Mouse (Mus musculus) embryonic facial prominence, embryonic 13.5 days (tissue): Measurements from ENCODE around the gene Gatad1. TPM values are rescaled to one million over a fixed set of nuclear protein-coding genes. Genes with fewer than 3 reads are reported as not detected.

ENCODE experiments used
- ATAC-seq: fragments of 200-750 bp; cut with Nextera tagmentation; 2 replicates; pipeline ENCODE4 v1.8.0; 2017; ENCODE audit warnings: low read depth; ENCODE audit not compliant: insufficient number of reproducible peaks, insufficient read depth, low FRiP score, low TSS enrichment
- H3K27ac ChIP-seq: fragments of 300-500 bp; sonication (generic); 2 replicates; pipeline ENCODE4 v1.5.1; 2015; ENCODE audit warnings: moderate library complexity, mild to moderate bottlenecking, inconsistent platforms
- H3K27me3 ChIP-seq: fragments of 300-500 bp; sonication (generic); 2 replicates; pipeline ENCODE4 v1.6.1; 2015; ENCODE audit warnings: mild to moderate bottlenecking, inconsistent platforms
- H3K36me3 ChIP-seq: fragments of 300-500 bp; sonication (generic); 2 replicates; pipeline ENCODE4 v1.6.1; 2015; ENCODE audit warnings: mild to moderate bottlenecking, inconsistent platforms
- H3K4me1 ChIP-seq: fragments of 300-500 bp; sonication (generic); 2 replicates; pipeline ENCODE4 v1.6.1; 2015; ENCODE audit warnings: inconsistent platforms
- H3K4me2 ChIP-seq: fragments of 300-500 bp; sonication (generic); 2 replicates; pipeline ENCODE4 v1.6.1; 2015; ENCODE audit warnings: moderate library complexity, mild to moderate bottlenecking, inconsistent platforms
- H3K4me3 ChIP-seq: fragments of 300-500 bp; sonication (generic); 2 replicates; pipeline ENCODE4 v1.5.1; 2015; ENCODE audit warnings: mild to moderate bottlenecking, inconsistent platforms
- H3K9ac ChIP-seq: fragments of 300-500 bp; sonication (generic); 2 replicates; pipeline ENCODE4 v1.6.1; 2015; ENCODE audit warnings: mild to moderate bottlenecking, inconsistent platforms
- H3K9me3 ChIP-seq: fragments of 300-500 bp; sonication (generic); 2 replicates; pipeline ENCODE4 v1.6.1; 2016; ENCODE audit warnings: inconsistent platforms
- WGBS: fragments of 180-500 bp; shearing (Covaris S2); methylation state at CpG from one replicate; pipeline ENCODE4 v1.1.7; 2015; ENCODE audit warnings: mixed read lengths; 5-methylcytosine and 5-hydroxymethylcytosine counted together
- microRNA-seq: library from miRNA; unstranded; fragments of <30 nt; microRNA quantifications from one replicate; pipeline ENCODE4, GENCODE M21; 2016
- polyA plus RNA-seq: library from polyadenylated mRNA; unstranded; fragments of >200 nt; fragmentation: Nextera tagmentation; extraction: Ambion mirVana; gene quantifications from 2 replicates; pipeline ENCODE4 v1.2.1, GENCODE M21; 2015

Gene Gatad1
- polyA plus RNA-seq, 1 experiment from 2014 or later: 59.4 TPM

DNA sequence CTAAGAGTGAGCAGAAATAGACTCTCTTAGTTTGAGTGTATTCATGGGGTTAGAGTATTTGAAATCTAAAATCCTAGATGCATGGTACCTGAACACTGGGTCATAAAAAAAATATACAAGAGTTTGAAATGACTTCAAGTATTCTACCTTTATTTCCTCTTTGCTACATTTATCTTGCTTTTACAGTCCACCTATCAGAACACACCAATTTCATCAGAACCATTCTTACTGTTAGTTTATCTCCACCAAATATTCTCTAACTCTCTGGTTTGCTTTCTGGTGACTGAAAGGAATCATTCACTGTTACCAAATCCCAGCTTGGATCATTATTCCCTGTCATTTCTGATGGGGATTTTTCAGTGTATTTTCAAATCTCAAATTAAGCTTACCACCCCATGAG is 59.8 kb downstream of the Gatad1 start:
- no peaks in the 10 kb centered on the region for H3K9me3 ChIP-seq
- no peak for ATAC-seq
- H3K4me1 ChIP-seq: peaks cover 15% of the 10 kb centered on the region
- H3K36me3 ChIP-seq: peaks cover 8% of the 10 kb centered on the region
- H3K27me3 ChIP-seq: no peaks in the 10 kb centered on the region
- peak overlapping the region; percentile 85 for H3K4me2 ChIP-seq
- H3K4me3 ChIP-seq: peak overlapping the region; percentile 60
- peak overlapping the region; percentile 70 for H3K9ac ChIP-seq
- no peak overlapping the region for H3K27ac ChIP-seq

DNA sequence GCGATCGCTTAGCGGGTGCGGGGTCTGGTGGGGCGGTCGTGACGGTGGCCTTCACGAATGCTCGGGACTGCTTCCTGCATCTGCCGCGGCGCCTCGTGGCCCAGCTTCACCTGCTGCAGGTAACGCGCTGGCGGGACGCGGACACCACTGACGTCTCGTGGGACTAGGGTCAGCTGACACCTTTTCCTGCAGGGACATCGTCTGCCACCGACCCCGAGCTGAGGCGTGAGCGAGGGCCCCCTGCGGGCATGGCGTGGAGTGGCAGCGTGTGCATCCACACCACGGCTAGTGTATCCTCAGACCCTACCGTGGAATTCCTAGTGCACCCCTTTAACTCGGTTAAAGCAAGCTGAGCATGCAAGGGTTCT is 60.6 kb downstream of the Gatad1 start, which contains the start of gene Rbm48:
Gene Rbm48 (minus strand): TSS at position 187 of the 368 bp plus-strand sequence.
- Histone ChIP-seq H3K4me1 (peaks cover 15% of the 10 kb centered on the region), H3K9ac (peak within 1 kb of the TSS; percentile 70), H3K9me3 (no peaks in the 10 kb centered on the region), H3K27ac (0 out of 2 replicates have a peak within 1 kb of the TSS, but pooled peaks have one; percentile 35), H3K27me3 (no peaks in the 10 kb centered on the region), H3K36me3 (peaks cover 13% of the 10 kb centered on the region), H3K4me2 (peak within 1 kb of the TSS; percentile 85), H3K4me3 (peak within 1 kb of the TSS; percentile 60)
- WGBS: under 1% methylated on average over 31 of the region's 31 CpGs
- ATAC-seq: peak; percentile 82

DNA sequence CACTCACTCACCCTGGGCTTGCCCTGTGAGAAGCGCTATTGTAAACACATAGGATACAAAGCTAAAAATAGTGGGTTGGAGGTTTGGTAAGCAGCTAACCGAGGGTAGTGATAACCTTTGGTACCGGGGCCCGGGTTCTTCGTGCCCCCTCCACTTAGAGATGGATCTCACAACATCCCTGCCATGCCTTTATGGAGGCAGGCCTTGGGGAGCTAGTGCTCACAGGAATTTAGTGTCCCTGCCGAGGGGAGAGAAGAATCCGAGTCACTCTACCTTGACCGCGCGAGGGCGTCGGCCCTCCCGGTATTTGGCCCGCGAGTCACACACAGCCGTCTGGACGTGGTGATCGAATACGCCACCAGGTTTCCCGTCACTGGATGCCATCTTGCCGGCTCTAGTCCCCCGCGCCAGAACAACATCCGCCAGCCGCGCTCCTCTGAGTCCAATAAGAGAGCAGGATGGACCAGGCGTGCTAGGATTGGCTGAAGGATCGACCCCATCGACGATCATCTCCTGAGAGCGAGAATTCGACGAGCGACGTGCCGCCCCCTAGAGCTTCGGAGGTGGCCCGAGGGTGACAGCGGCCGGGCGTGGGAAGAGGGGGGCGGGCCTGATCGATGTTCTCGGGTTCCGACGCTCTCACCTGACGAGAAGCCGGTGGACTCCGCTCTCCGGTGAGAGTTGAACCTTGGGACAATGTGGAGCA is 61.1 kb downstream of the Gatad1 start, which contains the start of gene Pex1:
Gene Pex1 (plus strand): TSS at position 374 of the 706 bp plus-strand sequence.
- Histone ChIP-seq H3K36me3 (peaks cover 18% of the 10 kb centered on the region), H3K4me3 (peak within 1 kb of the TSS; percentile 60)
- WGBS: under 1% methylated on average over 50 of the region's 50 CpGs

More for the DNA sequence above, 61.1 kb downstream of the Gatad1 start, which contains the start of gene Pex1:
- peak; percentile 97 for ATAC-seq
- 0 out of 2 replicates have a peak within 1 kb of the TSS, but pooled peaks have one; percentile 35 for H3K27ac ChIP-seq
- H3K9me3 ChIP-seq: no peaks in the 10 kb centered on the region
- H3K27me3 ChIP-seq: no peaks in the 10 kb centered on the region
- H3K9ac ChIP-seq: peak within 1 kb of the TSS; percentile 70
- peaks cover 15% of the 10 kb centered on the region for H3K4me1 ChIP-seq
- H3K4me2 ChIP-seq: peak within 1 kb of the TSS; percentile 85

Small RNA genes lying within 50 kb of the gene (microRNA-seq; reads per million reads assigned to microRNA genes)
- not detected for gene Gm22926
- not detected for gene Gm26238

Other genes starting within 250 kb of the Gatad1 start
- 39.1 and 41.6 TPM in 2 replicates for gene Fam133b, start 113.4 kb downstream of the Gatad1 start, polyA plus RNA-seq
- gene 1700109H08Rik, start 85.6 kb downstream of the Gatad1 start, polyA plus RNA-seq: 3.5 and 4.5 TPM in 2 replicates
- gene Pex1, start 61.1 kb downstream of the Gatad1 start, polyA plus RNA-seq: 22.9 and 24.2 TPM in 2 replicates
- 14.4 and 18.1 TPM in 2 replicates for gene Rbm48, start 60.6 kb downstream of the Gatad1 start, polyA plus RNA-seq
- gene Tmbim7, start 6.0 kb downstream of the Gatad1 start, polyA plus RNA-seq: not detected in 2 replicates
- 13.4 and 14.4 TPM in 2 replicates for gene Ankib1, start 145.7 kb upstream of the Gatad1 start, polyA plus RNA-seq
- 58.7 and 65.7 TPM in 2 replicates for gene Krit1, start 146.0 kb upstream of the Gatad1 start, polyA plus RNA-seq
- gene Lrrd1, start 188.0 kb upstream of the Gatad1 start, polyA plus RNA-seq: 0.11 TPM in 1 of 2 replicates, not detected in the other
- 10.1 and 10.5 TPM in 2 replicates for gene Mterf1a, start 236.7 kb upstream of the Gatad1 start, polyA plus RNA-seq